Mouse (Mus musculus) brain, embryonic 14.5 days (tissue): ENCODE data around the gene Prdm2.

Experiments used
- CTCF ChIP-seq: fragments of 200-500 bp; IDR thresholded peaks from 2 replicates; pipeline ENCODE4 v1.5.1; 2012; ENCODE audit warnings: inconsistent platforms, mild to moderate bottlenecking, moderate library complexity, borderline replicate concordance; ENCODE audit not compliant: insufficient read depth, insufficient read length; ENCODE audit errors: extremely low read depth
- POLR2A ChIP-seq: fragments of 200-500 bp; IDR thresholded peaks from 2 replicates; pipeline ENCODE4 v1.6.1; 2012; ENCODE audit warnings: mild to moderate bottlenecking, inconsistent platforms, borderline replicate concordance; ENCODE audit not compliant: poor library complexity, insufficient read depth, insufficient read length, severe bottlenecking; ENCODE audit errors: extremely low read depth

GRCm38 (mm10) chr4:143227976-143228375 lies 15.2 kb upstream of the Prdm2 start:
- TF ChIP-seq CTCF (no peak), POLR2A (no peak)
